Mouse (Mus musculus) Muller cell, postnatal 12 days (primary cell): ENCODE measurements around the gene Tst.

ENCODE experiments used
- DNase-seq: peaks from one replicate; pipeline ENCODE4 v3.0.0-alpha.2; 2015; ENCODE audit errors: inconsistent ontology term

Tst gene

GRCm38 (mm10) chr15:78390855-78391254 lies 14.9 kb downstream of the Tst start:
- peak; percentile 56 for DNase-seq

DNA sequence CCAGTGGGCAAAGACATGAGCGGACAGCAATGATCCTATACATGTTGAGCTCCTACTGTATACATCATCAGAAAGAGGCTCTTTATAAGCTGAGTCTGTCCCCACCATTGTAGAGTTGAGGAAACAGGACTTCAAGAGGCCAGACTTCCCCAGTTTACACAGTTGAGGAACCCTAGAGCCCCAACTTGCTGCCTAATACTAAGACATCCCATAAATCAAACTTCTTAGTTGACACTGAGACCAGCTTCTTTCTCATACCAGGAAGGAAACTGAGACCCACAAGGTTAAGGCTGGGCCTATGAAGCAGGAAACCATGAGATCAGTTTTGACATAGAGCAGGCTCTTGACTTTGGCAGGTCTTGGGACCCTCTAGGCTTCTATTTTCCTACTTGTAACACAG lies 20.1 kb downstream of the Tst start:
- no peak for DNase-seq

DNA sequence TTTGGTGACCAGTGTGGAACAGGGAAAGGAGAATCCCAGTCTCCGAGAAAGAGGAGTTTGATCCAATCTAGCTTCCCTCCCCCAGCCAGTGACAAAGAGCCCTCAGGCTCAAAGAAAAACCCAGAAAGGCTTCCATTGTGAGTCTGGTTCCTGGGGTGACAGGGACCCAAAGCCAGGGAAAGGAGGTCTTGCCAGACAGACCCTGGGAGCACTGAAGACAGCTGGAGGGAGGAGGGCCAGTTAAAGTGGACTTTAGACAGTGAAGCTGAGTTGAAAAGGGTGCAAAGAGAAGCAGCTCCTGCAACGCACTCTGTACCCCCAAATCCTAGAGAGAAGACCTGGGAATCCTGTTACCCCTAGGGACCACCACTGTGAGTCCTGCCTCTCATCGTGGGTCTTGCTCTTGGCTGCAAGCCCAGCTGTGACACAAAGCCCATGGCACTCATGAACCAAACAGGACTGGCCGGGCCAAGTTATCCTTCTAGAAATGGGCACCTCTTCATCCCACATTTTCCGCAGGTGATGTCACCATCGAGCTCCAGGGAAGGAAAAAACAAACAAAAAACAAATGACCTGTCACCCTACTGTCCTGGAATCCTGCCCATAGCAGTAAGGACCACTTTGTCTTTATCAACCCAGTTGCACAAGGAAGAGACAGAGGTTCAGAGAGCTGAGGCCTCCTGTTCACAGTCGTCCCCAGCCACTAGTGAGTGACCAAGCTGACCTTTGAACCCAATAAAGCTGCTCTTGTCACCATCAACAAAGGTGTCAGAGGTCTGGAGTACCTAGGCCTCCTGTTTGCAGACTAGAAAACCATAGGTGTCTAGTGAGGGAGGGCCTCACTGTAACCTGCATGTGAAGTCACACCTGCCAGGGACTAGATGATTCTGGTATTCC lies 21.2 kb downstream of the Tst start:
- DNase-seq: peak; percentile 80

GRCm38 (mm10) chr15:78383450-78384219 lies 22.1 kb downstream of the Tst start:
- DNase-seq: peak; percentile 89

- no peak for DNase-seq
These were observed 23.6 kb downstream of the Tst start for GRCm38 (mm10) chr15:78382115-78382514.

- DNase-seq: peak; percentile 63
These were observed 25.0 kb downstream of the Tst start for GRCm38 (mm10) chr15:78380741-78381140.

DNA sequence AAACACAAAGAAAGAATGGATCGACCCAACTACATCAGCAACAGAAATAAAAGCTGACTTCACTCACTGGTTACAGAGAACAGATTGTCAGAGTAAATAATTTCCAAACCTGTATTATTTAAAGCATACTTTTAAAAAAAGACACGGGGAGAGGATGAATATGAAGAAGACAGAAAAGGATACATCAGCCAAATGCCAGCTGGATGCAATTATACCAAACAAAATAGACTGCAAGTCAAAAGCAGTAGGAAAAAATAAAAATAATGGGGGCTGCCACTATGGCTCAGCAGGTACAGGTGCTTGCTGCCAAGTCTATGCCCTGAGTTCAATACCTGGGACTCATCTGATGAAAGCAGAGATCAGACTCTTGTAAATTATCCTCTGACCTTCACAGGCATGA lies 25.5 kb downstream of the Tst start:
- no peak for DNase-seq

DNA sequence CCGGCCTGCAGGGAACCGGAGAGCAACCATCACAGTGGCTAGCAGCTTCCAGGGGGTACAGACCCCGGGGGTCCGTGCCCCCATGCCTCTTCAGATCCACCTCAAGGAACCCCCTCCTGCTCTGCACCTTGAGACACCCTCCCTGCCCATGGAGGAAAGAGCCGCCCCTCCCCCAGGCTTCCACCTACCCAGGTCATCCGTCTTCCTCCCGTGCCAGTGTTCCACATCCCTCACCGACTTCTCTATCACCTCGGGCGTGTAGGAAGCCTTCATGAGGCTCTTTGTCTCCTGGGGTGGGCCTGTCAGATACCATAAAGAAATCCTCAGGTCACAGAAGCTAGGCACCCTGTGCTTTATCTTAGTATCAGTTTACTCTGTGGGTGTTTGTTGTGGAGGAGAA lies 27.2 kb downstream of the Tst start:
- DNase-seq: no peak

GRCm38 (mm10) chr15:78377859-78378258 lies 27.8 kb downstream of the Tst start:
- no peak for DNase-seq

- peak; percentile 26 for DNase-seq
These were observed 31.5 kb downstream of the Tst start for GRCm38 (mm10) chr15:78374204-78374603.

- DNase-seq: no peak
These were observed 32.9 kb downstream of the Tst start for GRCm38 (mm10) chr15:78372796-78373195.

- DNase-seq: peak; percentile 97
These were observed 36.1 kb downstream of the Tst start for GRCm38 (mm10) chr15:78369641-78370040.

DNA sequence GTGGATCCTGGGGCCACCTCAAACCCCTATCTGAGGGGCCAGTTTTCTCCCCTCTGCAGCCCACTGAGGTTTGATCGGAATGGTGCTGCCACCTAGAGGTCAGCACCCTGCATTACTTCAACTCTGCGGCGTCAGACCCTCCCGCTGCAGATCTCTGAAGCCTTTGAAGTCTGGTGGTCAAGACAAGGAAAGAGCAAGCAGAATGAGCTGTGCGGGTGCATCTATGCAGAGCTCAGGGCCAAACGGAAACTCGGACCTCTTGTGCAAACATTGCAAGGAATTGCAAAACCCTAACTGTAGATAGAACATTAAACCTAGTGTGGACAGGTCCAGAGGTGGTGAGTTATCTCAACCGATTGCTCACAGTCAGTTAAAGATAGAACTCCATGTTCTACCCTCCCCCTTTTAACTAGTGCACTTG lies 36.8 kb downstream of the Tst start:
- DNase-seq: peak; percentile 57

DNA sequence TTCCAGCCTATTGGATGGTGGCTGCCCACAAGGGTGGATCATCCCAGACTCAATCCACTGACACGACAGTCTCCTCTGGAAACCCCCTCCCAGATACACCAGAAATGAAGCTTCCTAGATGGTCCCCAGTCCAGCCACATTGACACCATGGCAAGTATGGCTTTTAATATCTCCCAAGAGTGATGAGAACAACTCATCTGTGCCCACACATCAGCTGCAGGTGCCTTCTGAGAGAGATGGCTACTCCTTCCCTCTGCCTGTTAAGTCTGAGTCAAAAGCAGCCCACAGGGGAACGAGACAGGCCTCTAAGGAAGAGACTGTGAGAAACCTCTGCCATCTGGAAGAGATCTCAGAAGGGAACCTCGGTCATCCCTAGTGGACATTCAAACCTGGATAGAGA lies 37.9 kb downstream of the Tst start:
- no peak for DNase-seq

DNA sequence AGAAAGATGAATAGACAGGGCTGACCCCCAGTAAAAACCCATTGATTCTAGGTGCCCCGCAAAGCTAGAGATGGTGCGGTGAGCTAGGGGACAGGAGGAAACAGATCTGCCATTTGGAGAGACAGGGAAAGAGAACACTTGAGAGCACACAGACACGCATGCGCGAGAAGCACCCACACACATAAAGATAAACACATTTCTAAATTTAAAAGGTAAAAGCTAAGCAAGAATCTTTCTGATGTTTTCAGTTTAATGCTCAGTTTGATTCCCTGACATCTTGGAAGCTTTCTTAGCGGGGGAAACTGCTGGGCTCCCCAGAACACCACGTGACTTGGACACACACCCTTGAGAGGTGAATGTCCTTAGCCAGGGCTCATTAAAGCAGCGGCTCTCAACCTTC lies 38.8 kb downstream of the Tst start:
- DNase-seq: no peak

GRCm38 (mm10) chr15:78365916-78366315 lies 39.8 kb downstream of the Tst start:
- DNase-seq: no peak

GRCm38 (mm10) chr15:78355548-78355947 lies 50.2 kb downstream of the Tst start:
- DNase-seq: no peak

- DNase-seq: no peak
These were observed 50.7 kb downstream of the Tst start for GRCm38 (mm10) chr15:78354958-78355357.

GRCm38 (mm10) chr15:78351586-78352165 lies 54.0 kb downstream of the Tst start:
- DNase-seq: no peak
